Mouse (Mus musculus) Muller cell, postnatal 12 days (primary cell): ENCODE data around the gene Ptpn3.
"Not testable (repeated sequence)": the region's sequence is repeated elsewhere in the genome, so short reads cannot be mapped to it uniquely, and the experiment has no call there.

ENCODE experiments used
- DNase-seq: peaks from one replicate; pipeline ENCODE4 v3.0.0-alpha.2; 2015; ENCODE audit errors: inconsistent ontology term

Gene Ptpn3

GRCm38 (mm10) chr4:57224776-57225175 lies 76.9 kb downstream of the Ptpn3 start:
- DNase-seq, result no peak

- no peak for DNase-seq
These were observed 83.9 kb downstream of the Ptpn3 start for GRCm38 (mm10) chr4:57217746-57218145.

GRCm38 (mm10) chr4:57216535-57216934 lies 85.1 kb downstream of the Ptpn3 start:
- no peak for DNase-seq

GRCm38 (mm10) chr4:57214852-57215251 lies 86.8 kb downstream of the Ptpn3 start:
- no peak for DNase-seq

- no peak for DNase-seq
These were observed 87.5 kb downstream of the Ptpn3 start for GRCm38 (mm10) chr4:57214114-57214513.

GRCm38 (mm10) chr4:57211706-57212105 lies 89.9 kb downstream of the Ptpn3 start:
- no peak for DNase-seq

- no peak for DNase-seq
These were observed 95.7 kb downstream of the Ptpn3 start for GRCm38 (mm10) chr4:57205908-57206307.

GRCm38 (mm10) chr4:57204780-57205179 lies 96.9 kb downstream of the Ptpn3 start:
- DNase-seq, result no peak

- peak; percentile 57 for DNase-seq
These were observed 98.8 kb downstream of the Ptpn3 start for GRCm38 (mm10) chr4:57202660-57203361.

- no peak for DNase-seq
These were observed 99.5 kb downstream of the Ptpn3 start for GRCm38 (mm10) chr4:57202132-57202531.

GRCm38 (mm10) chr4:57200661-57201060 lies 101.0 kb downstream of the Ptpn3 start:
- DNase-seq, result no peak

- DNase-seq, result not testable (repeated sequence)
These were observed 102.8 kb downstream of the Ptpn3 start for GRCm38 (mm10) chr4:57198666-57199393.

GRCm38 (mm10) chr4:57191543-57192283 lies 109.9 kb downstream of the Ptpn3 start:
- DNase-seq, result no peak

- no peak for DNase-seq
These were observed 111.8 kb downstream of the Ptpn3 start for GRCm38 (mm10) chr4:57189881-57190280.

GRCm38 (mm10) chr4:57186035-57186434 lies 115.6 kb downstream of the Ptpn3 start:
- DNase-seq, result no peak

- no peak for DNase-seq
These were observed 116.2 kb downstream of the Ptpn3 start for GRCm38 (mm10) chr4:57185462-57185861.

- DNase-seq, result no peak
These were observed 118.1 kb downstream of the Ptpn3 start for GRCm38 (mm10) chr4:57183493-57183892.

GRCm38 (mm10) chr4:57181538-57181937 lies 120.1 kb downstream of the Ptpn3 start:
- DNase-seq, result no peak

- no peak for DNase-seq
These were observed 122.8 kb downstream of the Ptpn3 start for GRCm38 (mm10) chr4:57178881-57179280.

- no peak for DNase-seq
These were observed 126.3 kb downstream of the Ptpn3 start for GRCm38 (mm10) chr4:57175329-57175728.

- peak; percentile 9 for DNase-seq
These were observed 128.8 kb downstream of the Ptpn3 start for GRCm38 (mm10) chr4:57172861-57173260.

- DNase-seq, result peak; percentile 95
These were observed 129.8 kb downstream of the Ptpn3 start for GRCm38 (mm10) chr4:57171817-57172216.
